Comparison of ENCODE assay signal across 8 mouse cellular contexts in genomic region chr2:118520042-118520933, GRCm38 (mm10). TPM values are rescaled to one million over a fixed set of nuclear protein-coding genes. Genes with fewer than 3 reads are reported as not detected.
A peak's percentile ranks its signal among the peaks of the same experiment; 100 is the strongest.
DNase-seq lines count a peak whose midpoint lies in the region; ATAC-seq lines count a peak whose summit lies in the region.

No protein-coding gene starts in this region.

- peak; percentile 68 to 82 for DNase-seq in right cerebral cortex, postnatal 10 days (ENCODE audit: low spot score in 2 of 2)
- no peak for DNase-seq in right cerebral cortex, postnatal 4 days
- peak; percentile 71 for DNase-seq in layer of hippocampus, adult 9-11 months
- DNase-seq in testis, postnatal 10 days (ENCODE audit: low spot score): peak; percentile 66
- no peak for DNase-seq in spleen, adult 12 weeks (ENCODE audit: low spot score)

- peak; percentile 88 for ATAC-seq in forebrain, embryonic 12.5 days (ENCODE audit: low FRiP score)
- peak; percentile 56 to 57; a peak in 3 of 4 replicates for ATAC-seq in hematopoietic stem cell, adult 5-6 weeks (replicated peaks in 1 of 2; ENCODE audit: insufficient read depth in 1 of 2, low FRiP score in 2 of 2, low TSS enrichment in 1 of 2, low read depth in 1 of 2, poor library complexity in 2 of 2, severe bottlenecking in 2 of 2)
- ATAC-seq in megakaryocyte progenitor cell, adult 5-6 weeks (replicated peaks; ENCODE audit: poor library complexity): 0 out of 2 replicates have a peak, but pooled peaks have one; percentile 12

- no peak overlapping the region; the same call in 1 of the 2 replicates for H3K4me2 ChIP-seq in forebrain, embryonic 12.5 days

- no peak overlapping the region for H3K9ac ChIP-seq in forebrain, embryonic 12.5 days

- 0 out of 2 replicates have a peak, but pooled peaks cover 2% of the 10 kb centered on the region for H3K27me3 ChIP-seq in forebrain, embryonic 12.5 days

- H3K4me1 ChIP-seq in forebrain, embryonic 12.5 days: peaks cover 17% of the 10 kb centered on the region

- H3K27ac ChIP-seq in forebrain, embryonic 12.5 days: peak overlapping the region; percentile 5

- H3K4me3 ChIP-seq in forebrain, embryonic 12.5 days (replicated peaks): no peak overlapping the region

- 37% methylated on average over 9 of the region's 9 CpGs for WGBS in forebrain, embryonic 12.5 days

- H3K9me3 ChIP-seq in forebrain, embryonic 12.5 days: no peaks in the 10 kb centered on the region

- no peaks in the 10 kb centered on the region for H3K36me3 ChIP-seq in forebrain, embryonic 12.5 days (replicated peaks)

RNA-seq across cellular contexts. Expression of gene Bmf, which starts 29.2 kb away (rescaled TPM):
- polyA plus RNA-seq in forebrain, embryonic 12.5 days (2016; fragmentation: Nextera tagmentation; extraction: Ambion mirVana): 2.2 and 3.0 TPM in 2 replicates
- total RNA-seq in hematopoietic stem cell, adult 5-6 weeks (2017): 1.9 and 2.6 TPM in 2 replicates
- 0.20 and 0.56 TPM in 2 replicates for total RNA-seq in megakaryocyte progenitor cell, adult 5-6 weeks (2015)
- 0.51 and 0.71 TPM in 2 replicates for total RNA-seq in megakaryocyte progenitor cell, adult 5-6 weeks (2017)

RNA-seq across cellular contexts. Expression of gene Srp14, which starts 40.8 kb away (rescaled TPM):
- 252 and 263 TPM in 2 replicates for polyA plus RNA-seq in forebrain, embryonic 12.5 days (2016; fragmentation: Nextera tagmentation; extraction: Ambion mirVana)
- 206 and 209 TPM in 2 replicates for total RNA-seq in hematopoietic stem cell, adult 5-6 weeks (2017)
- total RNA-seq in megakaryocyte progenitor cell, adult 5-6 weeks (2015): 166 and 168 TPM in 2 replicates
- total RNA-seq in megakaryocyte progenitor cell, adult 5-6 weeks (2017): 203 and 225 TPM in 2 replicates

Comparison
In these comparisons a context has a peak if more than half of its experiments do, and no peak if none do; other contexts are left out.
1. DNase-seq: peak in right cerebral cortex, postnatal 10 days (2 of 2), layer of hippocampus, adult 9-11 months (single experiment) and testis, postnatal 10 days (single experiment); none in right cerebral cortex, postnatal 4 days (single experiment) and spleen, adult 12 weeks (single experiment).
2. ATAC-seq: peak in every context shown above with its lines; median percentile 88 in forebrain, embryonic 12.5 days; 56 in hematopoietic stem cell, adult 5-6 weeks; 12 in megakaryocyte progenitor cell, adult 5-6 weeks.